Mouse (Mus musculus) stomach, postnatal 0 days (tissue): ENCODE data around the gene Jmy. TPM values are rescaled to one million over a fixed set of nuclear protein-coding genes. Genes with fewer than 3 reads are reported as not detected.

Experiments used
- ATAC-seq: fragments of 200-750 bp; cut with Nextera tagmentation; 2 replicates; pipeline ENCODE4 v1.8.0; 2017; ENCODE audit not compliant: low FRiP score, low TSS enrichment
- DNase-seq: peaks from one replicate; pipeline ENCODE4 v3.0.0-alpha.2; 2016; ENCODE audit warnings: low spot score
- H3K27ac ChIP-seq: fragments of 300-500 bp; sonication (generic); replicated peaks from 2 replicates; pipeline ENCODE4 v1.5.1; 2014; ENCODE audit warnings: mild to moderate bottlenecking, control low read depth
- H3K27me3 ChIP-seq: fragments of 300-500 bp; sonication (generic); 2 replicates; pipeline ENCODE4 v1.6.1; 2014; ENCODE audit warnings: low read length; ENCODE audit not compliant: control insufficient read depth, insufficient read depth
- H3K36me3 ChIP-seq: fragments of 300-500 bp; sonication (generic); 2 replicates; pipeline ENCODE4 v1.6.1; 2014; ENCODE audit warnings: low read length, mixed read lengths; ENCODE audit not compliant: control insufficient read depth, insufficient read depth
- H3K4me1 ChIP-seq: fragments of 300-500 bp; sonication (generic); replicated peaks from 2 replicates; pipeline ENCODE4 v1.6.1; 2014; ENCODE audit warnings: antibody characterized with exemption; ENCODE audit not compliant: control insufficient read depth, insufficient read depth
- H3K4me2 ChIP-seq: fragments of 300-500 bp; sonication (generic); replicated peaks from 2 replicates; pipeline ENCODE4 v1.6.1; 2014; ENCODE audit warnings: low read depth, mild to moderate bottlenecking, control low read depth, moderate library complexity
- H3K4me3 ChIP-seq: fragments of 300-500 bp; sonication (generic); 2 replicates; pipeline ENCODE4 v1.5.1; 2014; ENCODE audit warnings: low read depth, low read length, control low read depth
- H3K9ac ChIP-seq: fragments of 300-500 bp; sonication (generic); 2 replicates; pipeline ENCODE4 v1.6.1; 2014; ENCODE audit warnings: mild to moderate bottlenecking, low read length, control low read depth, mixed read lengths
- H3K9me3 ChIP-seq: fragments of 300-500 bp; sonication (generic); 2 replicates; pipeline ENCODE4 v1.6.1; 2016; ENCODE audit warnings: low read length; ENCODE audit not compliant: control insufficient read depth
- CTCF ChIP-seq: IDR thresholded peaks from 2 replicates; pipeline ENCODE4 v1.5.1; 2016; ENCODE audit warnings: antibody characterized with exemption, low read depth, mild to moderate bottlenecking, moderate library complexity
- EP300 ChIP-seq: optimal IDR thresholded peaks from 2 replicates; pipeline ENCODE3; 2016; ENCODE audit warnings: antibody characterized with exemption
- WGBS: fragments of 180-500 bp; shearing (Covaris S2); extraction: QIAGEN DNeasy Blood & Tissue Kit; methylation state at CpG from one replicate; pipeline ENCODE4 v1.1.7; 2014; 5-methylcytosine and 5-hydroxymethylcytosine counted together
- polyA plus RNA-seq: library from polyadenylated mRNA; unstranded; fragments of >200 nt; fragmentation: Nextera tagmentation; extraction: Ambion mirVana; gene quantifications from 2 replicates; pipeline ENCODE4 v1.2.1, GENCODE M21; 2015

Gene Jmy
- polyA plus RNA-seq, 1 experiment from 2014 or later = 4.8 TPM

- WGBS = 90% methylated on average over 3 of the region's 3 CpGs
- ATAC-seq = no peak
- H3K9me3 ChIP-seq = no peaks in the 10 kb centered on the region
- H3K9ac ChIP-seq = no peak overlapping the region
- no peak overlapping the region for H3K4me3 ChIP-seq
- H3K4me2 ChIP-seq = no peak overlapping the region
- no peak overlapping the region for H3K27ac ChIP-seq
- H3K4me1 ChIP-seq = no peaks in the 10 kb centered on the region
- H3K36me3 ChIP-seq = no peaks in the 10 kb centered on the region
- no peak for DNase-seq
- TF ChIP-seq CTCF = no peak
- no peak for TF ChIP-seq EP300
- H3K27me3 ChIP-seq = no peaks in the 10 kb centered on the region
These were observed 15.3 kb downstream of the Jmy start for GRCm38 (mm10) chr13:93484276-93484675.

DNA sequence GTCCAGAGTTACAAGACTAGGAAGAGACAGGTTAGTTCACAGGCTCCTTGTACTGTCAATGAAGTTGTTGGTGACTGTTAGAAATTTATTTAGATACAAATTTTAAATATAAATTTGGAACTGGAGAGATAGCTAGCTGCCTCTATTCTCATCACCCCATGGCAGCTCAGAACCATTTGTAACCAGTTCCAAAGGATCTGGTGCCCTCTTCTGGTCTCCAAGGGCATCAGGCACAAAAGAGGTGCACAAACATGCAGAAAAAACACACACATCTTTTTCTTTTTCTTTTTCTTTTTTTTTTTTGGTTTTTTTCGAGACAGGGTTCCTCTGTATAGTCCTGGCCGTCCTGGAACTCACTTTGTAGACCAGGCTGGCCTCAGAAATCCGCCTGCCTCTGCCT is 18.5 kb downstream of the Jmy start:
- Histone ChIP-seq H3K27me3 (no peaks in the 10 kb centered on the region), H3K4me1 (no peaks in the 10 kb centered on the region), H3K4me3 (no peak overlapping the region), H3K9ac (no peak overlapping the region), H3K4me2 (no peak overlapping the region), H3K9me3 (no peaks in the 10 kb centered on the region), H3K27ac (no peak overlapping the region), H3K36me3 (no peaks in the 10 kb centered on the region)
- no peak for ATAC-seq
- TF ChIP-seq EP300 = no peak
- peak; percentile 30; the same call in 1 of the 2 replicates for TF ChIP-seq CTCF
- 94% methylated on average over 3 of the region's 3 CpGs for WGBS
- no peak for DNase-seq

- no peaks in the 10 kb centered on the region for H3K36me3 ChIP-seq
- WGBS = 83% methylated on average over 3 of the region's 3 CpGs
- H3K27ac ChIP-seq = no peak overlapping the region
- no peaks in the 10 kb centered on the region for H3K27me3 ChIP-seq
- DNase-seq = no peak
- no peak overlapping the region for H3K4me3 ChIP-seq
- no peaks in the 10 kb centered on the region for H3K4me1 ChIP-seq
- no peak overlapping the region for H3K9ac ChIP-seq
- no peaks in the 10 kb centered on the region for H3K9me3 ChIP-seq
- ATAC-seq = no peak
- no peak for TF ChIP-seq EP300
- no peak for TF ChIP-seq CTCF
- no peak overlapping the region for H3K4me2 ChIP-seq
These were observed 21.3 kb downstream of the Jmy start for GRCm38 (mm10) chr13:93478344-93478743.

DNA sequence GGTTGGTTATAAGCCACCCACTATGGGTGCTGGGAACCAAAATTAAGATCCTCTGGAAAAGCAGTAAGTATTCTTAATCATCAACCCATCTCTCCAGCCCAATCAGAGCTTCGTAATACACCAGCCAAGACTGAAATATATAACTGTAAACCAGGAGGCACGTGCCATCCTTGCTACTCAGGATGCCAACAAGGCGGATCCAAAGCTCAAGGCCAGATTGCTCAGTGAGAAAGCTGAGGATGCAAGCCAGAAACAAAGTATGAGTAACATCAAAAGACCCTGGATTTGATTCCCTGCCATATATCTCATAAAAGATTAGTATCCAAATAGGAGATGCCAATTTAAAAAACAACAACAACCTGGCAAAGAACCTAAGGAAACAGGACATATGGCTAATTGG is 31.3 kb downstream of the Jmy start:
- ATAC-seq (no peak), DNase-seq (no peak)
- H3K27ac ChIP-seq = no peak overlapping the region
- no peaks in the 10 kb centered on the region for H3K9me3 ChIP-seq
- H3K4me1 ChIP-seq = no peaks in the 10 kb centered on the region
- TF ChIP-seq CTCF = no peak
- no peak for TF ChIP-seq EP300
- no peaks in the 10 kb centered on the region for H3K27me3 ChIP-seq
- H3K4me2 ChIP-seq = no peak overlapping the region
- no peak overlapping the region for H3K4me3 ChIP-seq
- H3K36me3 ChIP-seq = no peaks in the 10 kb centered on the region
- H3K9ac ChIP-seq = no peak overlapping the region
- 91% methylated on average over 3 of the region's 3 CpGs for WGBS

DNA sequence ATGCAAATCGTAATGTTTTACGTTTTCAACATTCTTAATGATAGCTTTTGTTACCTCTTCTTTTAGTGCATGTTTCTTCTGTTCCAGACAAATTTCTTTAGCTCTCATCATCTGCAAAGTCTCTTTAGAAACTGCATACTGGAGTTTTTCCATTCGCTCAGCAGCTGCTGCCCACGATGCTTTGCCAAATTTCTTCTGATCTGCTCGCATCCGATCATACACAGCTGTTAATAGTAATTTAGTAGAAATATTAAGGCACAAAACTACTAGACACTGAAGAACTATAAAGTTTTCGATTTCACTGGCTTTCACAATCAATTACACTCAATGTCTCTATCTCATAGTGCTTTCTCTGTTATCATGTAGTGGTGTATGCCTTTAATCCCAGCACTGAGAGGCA is 40.0 kb downstream of the Jmy start:
- ATAC-seq = no peak
- H3K9ac ChIP-seq = no peak overlapping the region
- no peak overlapping the region for H3K4me3 ChIP-seq
- WGBS = 74% methylated on average over 7 of the region's 7 CpGs
- DNase-seq = no peak
- H3K9me3 ChIP-seq = no peaks in the 10 kb centered on the region
- H3K4me2 ChIP-seq = no peak overlapping the region
- H3K27me3 ChIP-seq = no peaks in the 10 kb centered on the region
- TF ChIP-seq CTCF (no peak), EP300 (no peak)
- H3K4me1 ChIP-seq = no peaks in the 10 kb centered on the region
- H3K36me3 ChIP-seq = no peaks in the 10 kb centered on the region; the same call in 1 of the 2 replicates
- no peak overlapping the region for H3K27ac ChIP-seq

DNA sequence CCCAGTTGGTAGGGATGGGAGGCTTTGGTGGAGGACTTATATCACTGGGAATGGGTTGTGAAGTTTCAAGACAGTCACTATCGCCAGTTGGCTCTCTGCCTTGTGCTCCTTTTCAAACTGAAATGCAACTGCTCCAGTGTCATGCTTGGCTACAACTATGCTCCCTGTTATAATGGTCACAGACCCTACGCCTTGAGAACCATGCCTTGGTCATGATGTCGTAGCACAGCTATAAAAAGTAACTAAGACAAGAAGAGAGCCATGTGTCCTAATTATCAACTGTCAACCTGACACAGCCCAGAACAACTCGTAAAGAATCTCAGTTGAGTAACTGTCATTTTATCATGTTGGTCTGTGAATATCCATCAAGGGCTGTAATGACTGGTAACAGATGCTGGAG is 41.0 kb downstream of the Jmy start:
- 71% methylated on average over 4 of the region's 4 CpGs for WGBS
- ATAC-seq = no peak
- Histone ChIP-seq H3K36me3 (peaks cover 2% of the 10 kb centered on the region; the same call in 1 of the 2 replicates), H3K27ac (no peak overlapping the region), H3K4me3 (no peak overlapping the region), H3K27me3 (no peaks in the 10 kb centered on the region), H3K9me3 (no peaks in the 10 kb centered on the region), H3K4me2 (no peak overlapping the region), H3K9ac (no peak overlapping the region), H3K4me1 (no peaks in the 10 kb centered on the region)
- no peak for DNase-seq
- TF ChIP-seq EP300 = no peak
- TF ChIP-seq CTCF = no peak
